Mouse (Mus musculus): ENCODE results near the gene Dennd2c. TPM values are rescaled to one million over a fixed set of nuclear protein-coding genes. Genes with fewer than 3 reads are reported as not detected.
"Not testable (repeated sequence)": the region's sequence is repeated elsewhere in the genome, so short reads cannot be mapped to it uniquely, and the experiment has no call there.

The Dennd2c gene
- polyA plus RNA-seq, 1 experiment from 2014 or later = 7.8 TPM

DNA sequence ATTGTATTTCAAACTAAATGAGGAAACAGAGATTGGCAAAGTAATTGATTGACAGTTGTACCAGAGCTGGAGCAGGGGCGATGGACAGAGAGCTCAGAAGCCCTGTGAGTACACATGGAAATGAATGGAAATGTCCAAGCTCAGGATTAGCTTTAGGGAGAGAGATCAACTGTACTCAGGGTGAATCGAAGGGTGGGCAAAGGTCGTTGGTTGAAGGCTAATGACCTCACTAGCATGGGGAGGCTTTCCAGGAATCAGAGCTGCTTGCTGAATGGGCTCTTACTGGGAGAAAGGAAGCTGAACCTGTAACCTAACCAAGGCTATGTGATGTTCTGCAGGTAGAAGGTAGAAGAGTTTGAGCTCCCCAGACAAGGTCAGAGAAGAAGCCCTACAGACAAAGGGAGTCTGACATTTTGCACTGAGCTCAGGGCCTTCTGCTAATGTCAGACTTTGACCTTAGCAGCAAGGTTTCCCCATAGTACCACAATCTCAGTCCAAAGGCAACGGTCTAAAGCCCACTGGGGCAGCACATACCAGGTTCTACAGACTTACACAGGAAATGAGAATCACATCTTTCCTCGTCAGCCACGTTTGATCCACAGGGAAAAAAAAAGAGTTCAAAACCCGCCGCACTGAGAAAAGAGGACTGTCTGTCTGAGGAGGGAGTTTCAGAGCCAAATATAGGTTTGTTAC is 112.3 kb downstream of the Dennd2c start:
- H3K9ac ChIP-seq = no peak overlapping the region
- ATAC-seq (ENCODE audit: insufficient read depth) = no peak; the same call in 1 of the 2 replicates
- H3K4me2 ChIP-seq = no peak overlapping the region
- no peak overlapping the region for H3K27ac ChIP-seq (replicated peaks)
- no peaks in the 10 kb centered on the region for H3K27me3 ChIP-seq
- no peaks in the 10 kb centered on the region for H3K9me3 ChIP-seq (replicated peaks)
- 70% methylated on average over 8 of the region's 8 CpGs for WGBS (ENCODE audit: insufficient replicate concordance)
- H3K4me3 ChIP-seq (replicated peaks) = no peak overlapping the region
- H3K36me3 ChIP-seq (replicated peaks) = no peaks in the 10 kb centered on the region
- H3K4me1 ChIP-seq (replicated peaks) = 0 out of 2 replicates have a peak, but pooled peaks cover 3% of the 10 kb centered on the region

DNA sequence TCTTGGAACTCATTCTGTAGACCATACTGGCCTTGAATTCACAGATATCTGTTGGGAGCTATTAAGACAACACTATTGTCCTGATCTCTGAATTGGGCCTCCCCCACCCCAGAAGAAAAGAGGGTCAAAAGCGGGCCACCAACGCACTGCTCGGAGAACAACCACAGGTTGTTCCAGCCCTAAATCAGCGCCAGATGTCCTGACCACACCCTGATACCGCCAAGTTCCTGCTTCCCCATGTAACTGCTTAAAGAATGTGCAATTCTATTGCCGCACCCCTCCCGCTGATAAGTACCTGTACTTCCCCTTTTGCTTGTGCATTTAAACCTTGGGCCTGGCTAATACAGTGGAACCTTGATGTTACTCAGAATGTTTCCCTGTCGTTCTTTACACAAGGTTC is 113.0 kb downstream of the Dennd2c start:
- H3K27ac ChIP-seq (replicated peaks); H3K4me1 ChIP-seq (replicated peaks); H3K4me2 ChIP-seq; H3K4me3 ChIP-seq (replicated peaks); ATAC-seq (ENCODE audit: insufficient read depth); H3K9me3 ChIP-seq (replicated peaks); H3K27me3 ChIP-seq; H3K9ac ChIP-seq; H3K36me3 ChIP-seq (replicated peaks): not testable (repeated sequence)
- WGBS (ENCODE audit: insufficient replicate concordance) = 74% methylated on average over 8 of the region's 8 CpGs

Other genes with a start within 250 kb of the Dennd2c start
- not detected in 2 replicates for gene Sycp1, start 166.5 kb upstream of the Dennd2c start, polyA plus RNA-seq (2015; fragmentation: Nextera tagmentation; extraction: Ambion mirVana)
- gene Nr1h5, start 138.5 kb upstream of the Dennd2c start, polyA plus RNA-seq (2015; fragmentation: Nextera tagmentation; extraction: Ambion mirVana) = 2.0 and 2.2 TPM in 2 replicates
- gene Sike1, start 106.9 kb upstream of the Dennd2c start, polyA plus RNA-seq (2015; fragmentation: Nextera tagmentation; extraction: Ambion mirVana) = 14.9 and 15.4 TPM in 2 replicates
- 104 TPM in 2 replicates for gene Csde1, start 82.2 kb upstream of the Dennd2c start, polyA plus RNA-seq (2015; fragmentation: Nextera tagmentation; extraction: Ambion mirVana)
- gene Nras, start 44.3 kb upstream of the Dennd2c start, polyA plus RNA-seq (2015; fragmentation: Nextera tagmentation; extraction: Ambion mirVana) = 32.7 and 37.1 TPM in 2 replicates
- 0.77 and 0.94 TPM in 2 replicates for gene Ampd1, start 28.6 kb upstream of the Dennd2c start, polyA plus RNA-seq (2015; fragmentation: Nextera tagmentation; extraction: Ambion mirVana)
- gene Bcas2, start 69.1 kb downstream of the Dennd2c start, polyA plus RNA-seq (2015; fragmentation: Nextera tagmentation; extraction: Ambion mirVana) = 125 and 140 TPM in 2 replicates
- 5.2 and 5.8 TPM in 2 replicates for gene Trim33, start 176.7 kb downstream of the Dennd2c start, polyA plus RNA-seq (2015; fragmentation: Nextera tagmentation; extraction: Ambion mirVana)

All from liver, embryonic 15.5 days (tissue).